Mouse (Mus musculus): ENCODE results near the gene Zbed4. TPM values are rescaled to one million over a fixed set of nuclear protein-coding genes. Genes with fewer than 3 reads are reported as not detected.
A peak's percentile ranks its signal among the peaks of the same experiment; 100 is the strongest.
"Not testable (repeated sequence)": the region's sequence is repeated elsewhere in the genome, so short reads cannot be mapped to it uniquely, and the experiment has no call there.

Zbed4 gene
- 43.6 and 47.1 TPM in 2 replicates for polyA plus RNA-seq (2016; fragmentation: Nextera tagmentation; extraction: Ambion mirVana)

DNA sequence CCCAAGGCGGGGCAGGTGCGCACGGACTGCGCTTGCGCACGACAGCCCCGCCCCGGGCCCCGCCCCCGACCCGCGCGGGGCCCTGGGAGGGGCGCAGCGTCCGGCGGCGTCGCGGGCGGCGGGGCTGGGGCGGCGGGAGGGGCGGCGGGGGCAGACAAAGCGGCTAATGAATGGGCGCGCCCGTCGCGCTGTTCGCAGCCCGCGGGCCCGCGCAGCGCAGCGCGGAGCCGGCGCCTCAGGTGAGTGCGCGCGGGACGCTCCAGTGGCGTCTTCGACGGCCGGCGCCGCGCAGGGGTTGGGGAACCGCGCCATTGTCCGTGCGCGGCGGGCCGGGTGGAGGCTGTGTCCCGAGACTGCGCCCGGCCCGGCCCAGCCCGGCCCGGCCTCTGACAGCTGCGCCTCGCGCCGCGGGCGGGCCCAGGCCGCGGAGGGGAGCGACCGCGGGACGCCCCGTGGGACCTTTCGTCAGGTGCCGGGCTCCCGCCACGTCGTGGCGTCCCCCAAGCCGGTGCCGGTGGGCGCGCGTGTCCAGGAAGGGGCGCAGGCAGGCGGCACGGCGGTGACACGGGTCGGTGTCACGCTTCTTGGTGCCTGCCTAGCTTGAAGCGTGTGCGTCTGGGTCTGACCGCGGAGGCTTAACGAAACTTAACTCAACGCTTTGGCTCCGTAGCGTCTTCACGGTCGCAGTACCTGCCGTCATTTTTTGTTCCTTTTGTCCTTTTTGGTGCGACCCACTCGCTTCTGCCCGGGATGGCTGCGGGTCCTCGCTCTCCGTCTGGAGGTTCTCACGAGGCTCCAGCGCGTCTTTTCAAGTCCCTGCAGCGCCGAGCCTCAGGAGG is at the start of gene Zbed4:
Zbed4 (plus strand) TSS at position 97 of the 839 bp plus-strand sequence.
- WGBS = under 1% methylated on average over 103 of the region's 119 CpGs
- Histone ChIP-seq H3K4me1 (peaks cover 22% of the 10 kb centered on the region), H3K36me3 (replicated peaks) (peaks cover 13% of the 10 kb centered on the region)

DNA sequence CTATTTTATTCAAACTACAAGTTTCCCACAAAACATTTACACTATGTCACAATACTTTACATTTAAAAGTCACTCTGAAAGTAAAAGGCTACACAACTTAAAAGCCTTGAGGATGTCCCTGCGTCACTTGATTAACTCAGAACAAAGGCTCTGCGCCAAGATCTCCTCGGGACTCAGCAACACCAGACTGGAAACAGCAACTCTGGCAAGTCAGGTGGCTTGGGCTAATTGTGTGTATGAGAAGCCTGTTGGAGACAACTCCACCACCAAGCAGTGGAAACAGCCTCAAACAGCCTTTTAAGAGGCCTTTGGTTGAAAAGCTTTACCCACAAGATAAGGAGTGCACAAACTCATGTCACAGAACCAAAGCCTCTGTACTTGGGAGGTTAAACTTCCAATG is 49.0 kb upstream of the Zbed4 start:
- ATAC-seq (ENCODE audit: low FRiP score) = no peak
- no peak overlapping the region for H3K4me3 ChIP-seq (replicated peaks)
- peaks cover 98% of the 10 kb centered on the region for H3K36me3 ChIP-seq (replicated peaks)

More for the DNA sequence above, at the start of gene Zbed4:
- Histone ChIP-seq H3K27ac (peak within 1 kb of the TSS; percentile 95), H3K9ac (peak within 1 kb of the TSS; percentile 94), H3K9me3 (no peaks in the 10 kb centered on the region), H3K27me3 (no peaks in the 10 kb centered on the region), H3K4me2 (peak within 1 kb of the TSS; percentile 81), H3K4me3 (replicated peaks) (peak within 1 kb of the TSS; percentile 97)
- peak; percentile 57 for ATAC-seq (ENCODE audit: low FRiP score)

DNA sequence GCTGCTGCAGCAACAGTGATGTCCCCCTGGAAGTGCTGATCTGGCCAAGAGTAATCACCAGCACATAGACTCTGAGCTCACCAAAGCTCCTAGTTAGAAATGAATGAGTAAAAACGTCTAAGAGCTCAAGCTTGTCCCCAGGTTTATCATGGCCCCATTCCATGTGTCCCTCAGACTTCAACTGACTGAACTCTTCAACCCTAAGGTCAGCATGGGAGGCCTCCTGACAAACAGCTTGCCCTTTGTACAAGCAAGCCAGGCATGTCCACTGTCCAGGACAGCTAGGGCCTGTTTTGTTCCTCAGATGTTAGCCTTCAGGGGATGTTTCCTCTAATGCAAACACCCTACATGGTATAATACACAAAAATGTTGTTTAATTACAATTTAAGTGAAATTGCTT is 47.2 kb upstream of the Zbed4 start:
- Histone ChIP-seq H3K4me2 (no peak overlapping the region), H3K27ac (no peak overlapping the region), H3K9me3 (no peaks in the 10 kb centered on the region), H3K4me1 (no peaks in the 10 kb centered on the region), H3K36me3 (replicated peaks) (peaks cover 98% of the 10 kb centered on the region), H3K27me3 (no peaks in the 10 kb centered on the region), H3K4me3 (replicated peaks) (no peak overlapping the region), H3K9ac (no peak overlapping the region)
- WGBS = 81% methylated on average over 1 of the region's 1 CpGs
- no peak for ATAC-seq (ENCODE audit: low FRiP score)

More for the DNA sequence above, 49.0 kb upstream of the Zbed4 start:
- Histone ChIP-seq H3K27ac (no peak overlapping the region), H3K4me2 (no peak overlapping the region), H3K4me1 (no peaks in the 10 kb centered on the region), H3K27me3 (no peaks in the 10 kb centered on the region), H3K9me3 (no peaks in the 10 kb centered on the region), H3K9ac (no peak overlapping the region)
- WGBS = 61% methylated on average over 3 of the region's 3 CpGs

DNA sequence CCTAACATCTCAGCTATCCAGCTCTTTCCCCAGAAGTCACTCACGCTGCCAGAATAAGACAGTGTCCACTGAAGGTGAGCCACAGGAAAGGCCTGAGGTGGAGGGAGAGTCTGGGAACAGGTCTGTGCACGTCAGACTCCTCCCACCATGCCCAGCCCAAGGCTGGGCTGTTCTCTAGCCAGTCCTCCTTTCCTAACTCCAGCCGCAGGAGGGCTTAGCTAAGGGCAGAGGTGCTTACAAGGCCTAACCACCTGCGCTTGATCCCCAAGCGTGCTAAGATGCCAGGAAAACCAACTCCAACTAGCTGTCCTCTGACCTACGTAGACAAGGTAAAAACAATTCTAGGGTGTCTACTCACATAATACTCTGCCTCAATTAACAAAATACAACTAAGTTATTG is 45.1 kb upstream of the Zbed4 start:
- Histone ChIP-seq H3K9me3 (no peaks in the 10 kb centered on the region), H3K9ac (no peak overlapping the region), H3K27me3 (no peaks in the 10 kb centered on the region), H3K36me3 (replicated peaks) (peaks cover 98% of the 10 kb centered on the region), H3K4me2 (no peak overlapping the region), H3K27ac (no peak overlapping the region), H3K4me3 (replicated peaks) (no peak overlapping the region), H3K4me1 (no peaks in the 10 kb centered on the region)
- 93% methylated on average over 6 of the region's 6 CpGs for WGBS
- no peak for ATAC-seq (ENCODE audit: low FRiP score)

DNA sequence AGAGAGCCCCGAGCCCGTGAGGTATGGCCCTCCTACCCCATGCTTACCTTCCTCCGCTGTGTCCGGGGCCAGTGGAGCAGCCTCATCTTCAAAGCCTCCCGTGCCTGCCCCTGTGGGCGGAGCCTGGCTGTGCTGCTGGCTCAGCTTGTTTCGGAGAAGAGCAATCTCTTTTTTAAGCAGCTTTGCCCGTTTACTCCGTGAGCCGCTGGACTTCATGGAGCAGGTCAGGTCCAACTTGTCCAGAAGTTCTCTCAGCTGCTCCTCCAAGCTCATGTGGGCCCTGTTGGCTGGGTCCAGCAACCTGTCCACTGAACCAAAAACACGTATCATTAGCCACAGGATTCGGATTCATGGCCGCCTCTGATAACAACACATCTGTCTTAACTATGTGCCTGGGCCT is 44.5 kb upstream of the Zbed4 start:
- H3K36me3 ChIP-seq (replicated peaks) = peaks cover 98% of the 10 kb centered on the region
- not testable (repeated sequence) for H3K4me2 ChIP-seq; H3K9me3 ChIP-seq; H3K9ac ChIP-seq; H3K4me3 ChIP-seq (replicated peaks); H3K4me1 ChIP-seq; ATAC-seq (ENCODE audit: low FRiP score); H3K27ac ChIP-seq; H3K27me3 ChIP-seq
- WGBS = 80% methylated on average over 13 of the region's 13 CpGs

DNA sequence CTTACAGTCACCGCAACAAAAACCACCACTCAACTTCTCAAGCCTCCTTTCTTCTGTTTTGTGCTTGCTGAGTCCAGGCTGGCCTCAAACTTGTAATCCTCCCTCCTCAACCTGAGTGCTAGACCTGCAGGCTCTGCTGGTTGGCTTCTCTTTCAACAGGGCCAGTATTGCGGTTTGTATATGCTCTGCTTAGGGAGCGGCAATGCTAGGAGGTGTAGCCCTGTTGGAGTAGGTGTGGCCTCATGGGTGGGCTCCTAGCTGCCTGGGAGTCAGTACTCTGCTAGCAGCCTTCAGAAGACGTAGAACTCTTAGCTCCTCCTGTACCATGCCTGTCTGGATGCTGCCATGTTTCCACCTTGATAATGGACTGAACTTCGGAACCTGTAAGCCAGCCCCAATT is 43.3 kb upstream of the Zbed4 start:
- Histone ChIP-seq H3K4me3 (replicated peaks) (no peak overlapping the region), H3K9me3 (no peaks in the 10 kb centered on the region), H3K4me1 (no peaks in the 10 kb centered on the region), H3K27me3 (no peaks in the 10 kb centered on the region), H3K36me3 (replicated peaks) (peaks cover 98% of the 10 kb centered on the region), H3K9ac (no peak overlapping the region), H3K27ac (no peak overlapping the region), H3K4me2 (no peak overlapping the region)
- WGBS = 94% methylated on average over 5 of the region's 5 CpGs
- ATAC-seq (ENCODE audit: low FRiP score) = no peak

DNA sequence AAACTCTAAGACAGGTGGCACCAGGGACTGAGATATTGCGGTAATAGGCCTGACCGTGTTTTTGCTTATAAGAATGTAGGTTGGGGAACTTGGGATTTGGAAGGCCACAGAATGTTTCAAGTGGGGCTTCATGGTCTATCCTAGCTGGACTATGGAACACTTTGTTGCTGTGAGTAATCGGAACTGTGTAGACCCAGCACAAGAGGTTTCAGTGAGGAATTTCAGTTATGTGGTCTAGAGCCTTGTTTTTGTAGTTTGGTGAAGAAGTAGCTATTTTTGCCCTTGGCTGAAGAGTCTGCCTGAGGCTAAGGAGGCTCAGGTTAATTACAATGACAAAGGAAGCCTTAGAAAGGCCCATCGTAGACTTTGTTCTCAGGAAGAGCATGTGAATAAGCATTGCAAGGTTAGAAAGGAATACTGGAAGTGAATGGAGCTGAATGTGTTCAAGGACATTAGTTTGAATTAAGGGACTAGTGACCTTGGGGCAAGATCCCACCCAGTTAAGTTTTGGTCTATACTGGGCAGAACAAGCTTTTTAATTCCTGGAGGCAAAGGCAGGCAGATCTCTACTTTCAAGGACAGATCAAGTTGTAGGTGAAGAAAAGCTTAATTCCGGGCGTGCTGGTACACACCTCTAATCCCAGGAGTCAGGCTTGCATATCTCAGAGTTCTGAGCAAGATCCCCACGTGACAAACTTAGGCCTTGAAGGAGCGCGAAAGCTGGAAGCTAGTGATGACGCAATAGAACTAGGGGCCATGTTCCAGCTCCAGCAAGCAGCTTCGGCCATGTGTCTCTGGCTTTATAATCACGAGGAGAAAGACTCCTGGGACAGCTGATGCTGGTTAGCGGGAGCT is 42.6 kb upstream of the Zbed4 start:
- Histone ChIP-seq H3K27me3 (no peaks in the 10 kb centered on the region), H3K9ac (no peak overlapping the region), H3K4me3 (replicated peaks) (no peak overlapping the region), H3K4me2 (no peak overlapping the region), H3K36me3 (replicated peaks) (peaks cover 98% of the 10 kb centered on the region), H3K4me1 (no peaks in the 10 kb centered on the region), H3K9me3 (no peaks in the 10 kb centered on the region), H3K27ac (no peak overlapping the region)
- no peak for ATAC-seq (ENCODE audit: low FRiP score)
- WGBS = 79% methylated on average over 13 of the region's 13 CpGs

DNA sequence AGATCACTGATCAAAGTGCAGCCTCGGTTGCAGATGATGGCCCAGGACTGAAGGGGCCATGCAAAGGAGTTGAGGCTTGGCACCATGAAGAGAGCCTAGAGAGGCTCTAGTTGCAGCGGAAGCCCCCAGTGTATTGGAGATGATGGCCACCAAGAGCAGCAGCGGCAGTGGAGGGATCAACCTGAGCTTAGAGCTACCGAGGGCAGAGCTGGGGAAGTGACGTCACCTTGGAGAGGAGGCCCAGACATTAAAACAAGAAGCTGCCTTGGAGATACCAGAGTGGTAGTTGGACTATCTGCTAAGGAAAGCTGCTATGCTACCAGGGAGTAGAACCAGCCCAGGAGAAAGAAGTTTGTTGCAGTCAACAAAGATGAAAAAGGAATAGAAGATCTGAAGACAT is 41.6 kb upstream of the Zbed4 start:
- WGBS = 92% methylated on average over 5 of the region's 5 CpGs
- Histone ChIP-seq H3K36me3 (replicated peaks) (peaks cover 100% of the 10 kb centered on the region), H3K27me3 (no peaks in the 10 kb centered on the region), H3K4me3 (replicated peaks) (no peak overlapping the region), H3K4me1 (no peaks in the 10 kb centered on the region), H3K9ac (no peak overlapping the region), H3K9me3 (no peaks in the 10 kb centered on the region), H3K27ac (no peak overlapping the region), H3K4me2 (no peak overlapping the region)
- ATAC-seq (ENCODE audit: low FRiP score) = no peak

DNA sequence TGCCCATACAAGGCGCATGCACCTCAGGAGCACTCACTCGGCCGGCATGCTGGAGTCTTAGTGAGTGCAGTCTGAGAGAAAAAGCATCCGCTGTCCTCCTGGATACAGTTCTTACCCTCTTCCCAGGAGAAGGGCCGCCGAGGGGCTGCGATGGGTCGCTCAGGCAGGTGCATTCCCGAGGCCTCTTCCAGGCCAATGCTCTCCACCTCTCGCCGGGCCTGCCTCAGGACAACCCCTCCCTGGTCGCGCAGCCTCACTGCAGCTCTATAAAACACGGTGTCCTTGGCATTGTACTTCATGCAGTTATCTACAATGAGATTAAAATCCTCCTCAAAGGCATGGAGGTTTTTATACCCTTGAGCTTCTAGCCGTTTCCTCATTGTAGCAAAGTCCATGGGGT is 39.0 kb upstream of the Zbed4 start:
- Histone ChIP-seq H3K27me3 (no peaks in the 10 kb centered on the region), H3K4me2 (no peak overlapping the region), H3K36me3 (replicated peaks) (peaks cover 100% of the 10 kb centered on the region), H3K27ac (no peak overlapping the region), H3K4me1 (no peaks in the 10 kb centered on the region), H3K4me3 (replicated peaks) (no peak overlapping the region), H3K9ac (no peak overlapping the region), H3K9me3 (no peaks in the 10 kb centered on the region)
- ATAC-seq (ENCODE audit: low FRiP score) = no peak
- 94% methylated on average over 15 of the region's 15 CpGs for WGBS

DNA sequence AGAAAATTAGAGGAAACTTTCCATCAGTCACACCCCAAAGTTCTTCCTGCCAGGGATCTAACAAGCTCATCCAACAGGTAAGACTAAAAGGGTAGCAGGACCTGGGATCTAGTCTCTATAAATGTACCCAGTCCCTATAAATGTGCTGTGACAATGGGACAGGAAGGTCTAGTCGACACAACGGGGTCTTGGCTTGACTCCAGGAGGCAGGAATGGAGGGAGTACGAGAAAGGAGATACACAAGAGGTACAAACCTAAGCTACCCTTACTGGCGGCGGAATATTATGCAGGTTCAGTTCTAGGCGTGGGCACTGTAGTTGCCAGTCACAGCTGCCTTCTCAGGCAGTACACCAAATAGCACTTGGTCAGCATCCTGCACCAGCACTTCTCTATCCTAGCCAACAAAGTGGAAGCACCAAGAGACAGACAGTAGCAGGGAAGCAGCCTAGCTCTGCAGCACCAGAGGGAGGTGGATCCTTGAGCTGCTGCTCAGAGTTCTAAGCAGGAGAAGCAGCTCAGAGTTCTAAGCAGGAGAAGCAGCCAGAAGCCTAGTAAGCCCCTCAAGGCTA is 37.4 kb upstream of the Zbed4 start:
- Histone ChIP-seq H3K4me3 (replicated peaks) (no peak overlapping the region), H3K9ac (no peak overlapping the region), H3K4me1 (no peaks in the 10 kb centered on the region), H3K9me3 (no peaks in the 10 kb centered on the region), H3K27me3 (no peaks in the 10 kb centered on the region), H3K27ac (no peak overlapping the region), H3K4me2 (no peak overlapping the region), H3K36me3 (replicated peaks) (peaks cover 98% of the 10 kb centered on the region)
- WGBS = 91% methylated on average over 6 of the region's 6 CpGs
- ATAC-seq (ENCODE audit: low FRiP score) = no peak

DNA sequence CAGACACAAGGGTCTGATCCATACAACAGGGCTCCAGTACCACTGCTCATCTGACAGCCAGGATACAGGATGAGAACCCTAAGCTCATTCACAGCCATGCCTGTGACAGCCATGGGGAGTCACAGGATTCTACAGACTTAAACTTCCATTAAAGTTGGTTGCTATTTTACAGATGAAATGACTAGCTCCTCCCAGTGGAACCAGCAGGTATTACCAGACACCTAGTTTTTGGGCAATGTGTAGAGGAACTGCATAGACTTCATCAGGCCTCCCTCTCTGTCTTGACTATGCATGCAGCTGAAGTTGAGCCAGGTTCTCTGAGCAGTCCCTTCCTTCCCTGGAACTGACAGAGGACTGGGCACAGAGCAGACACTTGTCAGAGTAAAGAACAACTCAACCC is 35.1 kb upstream of the Zbed4 start:
- Histone ChIP-seq H3K27ac (no peak overlapping the region), H3K4me3 (replicated peaks) (no peak overlapping the region), H3K4me2 (no peak overlapping the region), H3K36me3 (replicated peaks) (peaks cover 92% of the 10 kb centered on the region), H3K9me3 (no peaks in the 10 kb centered on the region), H3K4me1 (no peaks in the 10 kb centered on the region), H3K9ac (no peak overlapping the region), H3K27me3 (no peaks in the 10 kb centered on the region)
- no peak for ATAC-seq (ENCODE audit: low FRiP score)

DNA sequence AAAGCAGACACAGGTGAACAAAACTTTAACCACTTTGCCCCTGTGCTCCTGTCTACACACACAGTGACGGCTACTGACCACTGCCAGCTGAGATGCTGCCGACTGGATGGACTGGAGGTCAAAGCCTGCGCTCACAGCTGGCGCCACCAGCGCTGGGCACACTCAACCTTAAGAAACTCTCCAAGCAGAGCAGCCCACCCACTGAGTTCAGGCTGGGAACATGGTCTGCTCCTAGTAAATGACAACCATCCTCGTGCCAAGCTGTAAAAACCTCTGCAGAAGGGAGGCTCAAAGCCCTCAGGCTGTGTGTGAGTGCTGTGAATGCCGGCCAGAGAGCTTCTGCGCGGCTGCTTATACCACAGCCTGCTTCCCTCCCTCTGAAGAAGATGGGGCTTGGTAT is 34.2 kb upstream of the Zbed4 start:
- no peak for ATAC-seq (ENCODE audit: low FRiP score)
- Histone ChIP-seq H3K4me1 (no peaks in the 10 kb centered on the region), H3K27me3 (no peaks in the 10 kb centered on the region), H3K36me3 (replicated peaks) (peaks cover 92% of the 10 kb centered on the region), H3K9ac (no peak overlapping the region), H3K4me2 (no peak overlapping the region), H3K27ac (no peak overlapping the region), H3K9me3 (no peaks in the 10 kb centered on the region), H3K4me3 (replicated peaks) (no peak overlapping the region)
- 75% methylated on average over 9 of the region's 9 CpGs for whole genome bisulfite sequencing

All from forebrain, embryonic 12.5 days (tissue).